Mouse (Mus musculus): Measurements from ENCODE around the gene Flvcr2. TPM values are rescaled to one million over a fixed set of nuclear protein-coding genes. Genes with fewer than 3 reads are reported as not detected.
"Not testable (repeated sequence)": the region's sequence is repeated elsewhere in the genome, so short reads cannot be mapped to it uniquely, and the experiment has no call there.

Gene Flvcr2
- 1 to 10 TPM; 2.6 to 2.9 TPM for total RNA-seq (2021)
- long read RNA-seq, experiment 1, partial matches to known transcripts: 0 of 2 reads
- long read RNA-seq, experiment 1, other reads (novel, unspliced or antisense): 2 of 2 reads
- long read RNA-seq, experiment 2, partial matches to known transcripts: 1 of 4 reads
- long read RNA-seq, experiment 2, other reads (novel, unspliced or antisense): 1 of 4 reads

GRCm38 (mm10) chr12:85745827-85746695 is at the start of gene Flvcr2:
Gene Flvcr2 (plus strand): TSS chr12:85746539.
- peak; percentile 81 to 86 for DNase-seq
- intact Hi-C loops (cut with DNase I): loop anchor here (1.0 to 2.0 kb wide), 2 partner anchors 72 to 333 kb away; partner anchors contain the start of gene Tgfb3

DNA sequence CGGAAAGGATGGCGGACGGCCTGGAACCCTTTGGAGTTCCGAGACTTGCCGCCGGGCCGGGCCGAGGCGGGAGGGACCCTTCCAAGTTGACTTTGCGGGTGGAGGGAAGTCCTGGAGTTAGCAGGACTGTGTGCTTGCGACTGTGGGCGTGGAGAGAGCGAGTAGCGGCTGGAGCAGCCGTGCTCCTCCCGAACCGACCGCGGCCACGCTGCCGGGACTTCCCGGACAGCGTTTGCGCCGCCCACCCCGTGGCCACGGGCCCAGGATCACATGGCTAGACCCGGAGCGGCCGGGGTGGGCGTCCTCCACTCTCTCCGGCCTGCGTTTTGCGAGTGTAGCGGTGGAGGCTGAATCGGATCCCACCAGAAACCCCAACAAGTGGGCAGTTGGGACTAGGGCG is 48.2 kb upstream of the Flvcr2 start:
- DNase-seq; intact Hi-C loops (cut with DNase I): not testable (repeated sequence)

- intact Hi-C loops (cut with DNase I): no loop called here
- no peak for DNase-seq
Observed at GRCm38 (mm10) chr12:85700191-85700841, 46.0 kb upstream of the Flvcr2 start.

- no peak for DNase-seq
- intact Hi-C loops (cut with DNase I): no loop called here
Observed at GRCm38 (mm10) chr12:85700842-85701223, 45.5 kb upstream of the Flvcr2 start.

GRCm38 (mm10) chr12:85702166-85703055 is 43.9 kb upstream of the Flvcr2 start:
- no peak for DNase-seq
- intact Hi-C loops (cut with DNase I): no loop called here

GRCm38 (mm10) chr12:85703507-85703906 is 42.8 kb upstream of the Flvcr2 start:
- DNase-seq: no peak
- intact Hi-C loops (cut with DNase I): no loop called here

GRCm38 (mm10) chr12:85704566-85704965 is 41.8 kb upstream of the Flvcr2 start:
- DNase-seq: no peak
- intact Hi-C loops (cut with DNase I): no loop called here

DNA sequence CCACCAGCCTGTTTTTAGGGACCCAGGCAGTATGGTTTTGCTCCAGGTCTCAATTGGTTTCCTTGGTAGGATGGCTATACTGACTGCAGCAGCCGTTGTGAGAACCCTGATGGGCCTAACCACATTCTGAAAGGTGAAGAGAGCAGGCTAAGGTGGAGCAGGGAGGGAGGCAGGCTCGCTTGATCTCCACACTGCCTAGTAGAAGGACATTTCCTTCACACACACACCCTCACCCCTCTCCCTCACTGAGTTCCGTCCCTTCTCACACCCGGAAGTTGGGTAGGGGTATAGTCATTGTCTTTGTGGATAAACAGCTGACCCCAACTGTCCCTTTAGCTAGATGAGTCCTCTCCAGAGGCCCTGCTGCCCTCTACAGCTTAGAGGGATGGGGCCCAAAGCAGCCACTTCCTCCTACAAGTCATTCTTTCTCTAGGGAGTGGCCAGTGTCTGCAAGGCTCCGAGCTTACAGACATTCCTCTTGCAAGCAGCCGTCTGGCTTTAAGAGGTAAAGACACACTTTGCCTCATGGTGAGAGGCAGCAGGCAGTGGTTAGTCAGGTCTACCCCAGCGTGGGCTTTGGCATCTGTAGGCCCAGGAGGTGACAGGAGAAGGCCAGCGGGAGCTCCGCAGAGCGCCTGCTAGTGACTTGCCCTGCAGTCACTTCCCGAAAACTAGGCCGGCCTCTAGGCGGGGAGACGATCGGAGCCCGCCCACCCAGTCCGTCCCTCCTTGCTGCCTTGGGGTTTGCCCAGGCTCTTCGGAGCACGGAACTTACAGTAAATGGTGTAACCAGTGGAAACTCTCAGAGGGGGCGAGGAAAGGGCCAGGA is 41.1 kb upstream of the Flvcr2 start:
- peak; percentile 84 to 86 for DNase-seq
- intact Hi-C loops (cut with DNase I): no loop called here

- no peak for DNase-seq
- intact Hi-C loops (cut with DNase I): no loop called here
Observed at GRCm38 (mm10) chr12:85705831-85706530, 40.4 kb upstream of the Flvcr2 start.

DNA sequence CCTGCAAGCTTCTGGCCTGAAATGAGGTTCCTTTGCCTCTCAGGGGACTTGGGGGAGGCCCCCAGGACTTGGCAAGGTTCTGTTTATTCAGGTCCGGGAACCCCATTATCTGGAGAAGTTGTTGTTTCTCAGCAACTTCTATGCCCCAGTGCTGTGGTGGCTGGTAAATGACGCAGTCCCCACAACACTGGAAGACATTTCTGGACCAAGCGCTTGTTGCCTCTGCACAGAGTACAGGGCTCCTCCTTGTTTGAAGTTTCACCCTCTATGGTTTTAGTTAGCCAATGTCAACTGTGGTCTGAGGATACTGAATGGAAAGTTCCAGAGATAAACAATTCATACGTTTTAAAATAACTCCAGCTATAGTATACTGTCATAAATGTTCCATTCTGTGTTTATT is 39.4 kb upstream of the Flvcr2 start:
- DNase-seq: no peak
- intact Hi-C loops (cut with DNase I): no loop called here

DNA sequence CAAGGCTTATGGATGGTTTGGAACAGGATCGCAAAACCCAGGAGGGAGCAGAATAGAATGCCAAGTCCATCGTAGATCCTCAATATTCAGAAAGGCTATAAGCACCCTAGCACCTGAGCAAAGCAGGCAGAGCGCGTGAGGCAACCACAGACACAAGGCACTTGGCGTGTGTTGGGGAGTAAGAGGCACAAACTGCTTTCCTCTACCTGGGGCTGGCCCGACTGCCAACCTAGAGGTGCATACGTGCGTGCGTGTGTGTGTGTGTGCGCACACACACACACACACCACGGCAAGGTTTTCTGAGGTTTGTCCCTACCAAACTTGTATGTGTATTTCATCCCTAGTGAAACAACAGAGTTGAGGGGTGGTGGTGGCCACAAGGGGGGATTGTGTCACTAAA is 38.9 kb upstream of the Flvcr2 start:
- intact Hi-C loops (cut with DNase I): no loop called here
- DNase-seq: no peak

- intact Hi-C loops (cut with DNase I): no loop called here
- DNase-seq: no peak
Observed at GRCm38 (mm10) chr12:85708556-85708955, 37.8 kb upstream of the Flvcr2 start.

- DNase-seq: no peak
- intact Hi-C loops (cut with DNase I): no loop called here
Observed at GRCm38 (mm10) chr12:85710695-85711094, 35.6 kb upstream of the Flvcr2 start.

GRCm38 (mm10) chr12:85712587-85712986 is 33.8 kb upstream of the Flvcr2 start:
- DNase-seq: no peak
- intact Hi-C loops (cut with DNase I): no loop called here

DNA sequence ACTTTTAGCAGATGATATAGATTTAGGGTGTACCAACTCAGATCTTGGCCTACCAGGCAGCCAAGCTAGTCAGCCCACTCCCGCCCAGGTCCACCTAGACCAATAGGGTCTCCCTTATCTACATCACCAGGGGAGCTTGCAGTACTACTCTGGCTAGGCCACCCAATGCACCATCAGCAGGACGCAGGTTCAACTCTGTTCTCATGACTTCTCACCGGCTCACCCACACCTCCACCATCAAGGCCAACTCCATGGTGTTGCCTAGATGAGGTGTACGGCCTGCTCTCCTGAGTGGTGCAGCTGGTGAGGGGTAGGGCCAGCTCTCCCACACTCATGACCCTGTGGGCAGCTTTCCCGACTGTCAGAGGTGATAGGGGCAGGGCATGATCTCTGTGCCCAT is 32.2 kb upstream of the Flvcr2 start:
- no peak for DNase-seq
- intact Hi-C loops (cut with DNase I): no loop called here

GRCm38 (mm10) chr12:85725306-85725705 is 21.0 kb upstream of the Flvcr2 start:
- intact Hi-C loops (cut with DNase I): loop anchor here (5.0 kb wide), 2 partner anchors 63 to 228 kb away; no protein-coding TSS in a partner anchor
- no peak for DNase-seq

DNA sequence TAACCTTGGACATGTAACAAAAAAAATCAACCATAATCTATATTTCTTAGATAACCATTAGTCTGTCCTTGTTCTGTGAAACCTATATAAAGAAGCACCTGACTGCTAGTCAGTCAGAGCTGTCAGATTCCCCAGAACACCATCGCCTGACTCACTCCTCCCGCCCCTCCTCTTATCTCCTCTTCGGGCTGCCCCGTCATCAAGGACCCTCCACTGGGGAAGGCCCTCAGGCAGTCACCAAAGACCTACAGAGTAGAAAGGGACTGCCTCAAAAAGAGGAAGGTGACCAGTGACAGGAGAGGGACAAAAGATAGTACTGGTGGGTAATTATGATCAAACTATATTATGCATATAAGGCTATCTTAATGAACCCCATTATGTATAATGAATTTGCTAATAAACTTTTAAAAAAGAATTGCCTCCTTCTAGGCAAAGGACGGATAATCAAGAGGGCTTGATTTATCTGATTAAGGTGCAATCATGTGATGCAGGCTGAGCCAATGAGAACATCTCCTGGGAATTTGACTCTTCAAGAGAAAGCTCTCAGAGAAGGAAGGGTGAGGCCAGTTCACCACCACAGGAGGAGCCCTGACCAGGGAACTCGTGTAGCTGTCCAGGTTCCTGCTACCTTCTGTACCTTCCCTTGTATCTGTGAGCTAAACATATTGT is 19.5 kb upstream of the Flvcr2 start:
- intact Hi-C loops (cut with DNase I): loop anchor here (5.0 kb wide), 2 partner anchors 65 to 230 kb away; no protein-coding TSS in a partner anchor
- no peak for DNase-seq

- intact Hi-C loops (cut with DNase I): loop anchor here (5.0 kb wide), 2 partner anchors 66 to 231 kb away; no protein-coding TSS in a partner anchor
- no peak for DNase-seq
Observed at GRCm38 (mm10) chr12:85728181-85728580, 18.2 kb upstream of the Flvcr2 start.

Measured in heart, postnatal 14 days (tissue).